Mouse (Mus musculus): ENCODE results near the gene Alg2. TPM values are rescaled to one million over a fixed set of nuclear protein-coding genes. Genes with fewer than 3 reads are reported as not detected.

The Alg2 gene
- 56.7 and 58.4 TPM in 2 replicates for polyA plus RNA-seq (2015; fragmentation: Nextera tagmentation; extraction: Ambion mirVana)

DNA sequence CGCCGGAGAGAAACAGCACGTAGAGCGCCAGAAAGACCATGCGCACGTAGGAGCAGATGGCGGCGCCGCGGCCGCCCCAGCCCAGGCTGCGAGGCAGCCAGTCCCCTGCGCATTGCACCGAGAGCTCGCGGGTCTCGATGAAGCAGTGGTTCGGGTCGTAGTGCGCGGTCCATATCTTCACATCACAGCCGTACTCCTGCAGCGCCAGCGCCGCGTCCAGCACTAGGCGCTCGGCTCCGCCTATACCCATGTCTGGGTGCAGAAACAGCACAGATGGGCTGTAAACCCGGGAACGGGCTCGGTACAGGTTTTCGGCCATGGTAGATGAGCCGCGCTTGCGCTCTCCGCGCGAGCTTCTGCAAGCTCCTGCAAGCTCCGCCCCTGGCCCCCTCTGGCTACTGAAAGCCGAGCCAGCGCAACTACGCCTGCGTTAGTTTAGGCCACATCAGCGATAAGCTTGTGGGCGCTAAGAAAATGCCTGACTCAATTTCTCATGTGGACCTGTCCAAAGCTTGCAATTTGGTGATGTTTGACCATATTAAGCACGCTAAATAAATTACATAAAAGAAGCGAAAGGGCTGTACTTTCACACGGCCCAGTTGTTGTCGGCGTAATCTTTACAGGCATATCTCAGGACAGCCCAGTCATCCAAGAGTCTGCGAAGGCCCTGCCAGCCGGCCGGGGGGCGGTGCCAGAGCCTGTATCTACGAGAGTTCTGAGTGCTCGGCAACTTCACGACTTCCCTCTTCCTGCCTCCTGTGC is at the start of gene Alg2, which contains the start of gene Sec61b:
Alg2 (minus strand) TSS at position 366 of the 762 bp plus-strand sequence.
Sec61b (plus strand) TSS at position 691 of the 762 bp plus-strand sequence.
- peak within 1 kb of the TSS; percentile 84 for H3K9ac ChIP-seq (ENCODE audit: low read length)
- peaks cover 19% of the 10 kb centered on the region for H3K4me1 ChIP-seq (ENCODE audit: control insufficient read depth, insufficient read depth, low read length)
- H3K9me3 ChIP-seq (replicated peaks; ENCODE audit: control insufficient read depth, low read length): peaks cover 9% of the 10 kb centered on the region; the same call in 1 of the 2 replicates
- under 1% methylated on average over 58 of the region's 58 CpGs for WGBS
- peak; percentile 98 for ATAC-seq (ENCODE audit: insufficient read depth, low FRiP score)
- peak within 1 kb of the TSS; percentile 85 for H3K4me2 ChIP-seq (ENCODE audit: low read depth, low read length)
- peaks cover 47% of the 10 kb centered on the region for H3K36me3 ChIP-seq (ENCODE audit: control insufficient read depth, insufficient read depth, low read length)
- no peaks in the 10 kb centered on the region for H3K27me3 ChIP-seq (ENCODE audit: control insufficient read depth, insufficient read depth, low read length)
- H3K4me3 ChIP-seq (replicated peaks; ENCODE audit: low read length): peak within 1 kb of the TSS; percentile 97
- H3K27ac ChIP-seq (ENCODE audit: low read length): peak within 1 kb of the TSS; percentile 98

GRCm38 (mm10) chr4:47521884-47522605 is 47.9 kb upstream of the Alg2 start:
- H3K4me2 ChIP-seq (ENCODE audit: low read depth, low read length): no peak overlapping the region
- 0 out of 2 replicates have a peak overlapping the region, but pooled peaks have one; percentile 14 for H3K9ac ChIP-seq (ENCODE audit: low read length)
- WGBS: 78% methylated on average over 6 of the region's 6 CpGs
- ATAC-seq (ENCODE audit: insufficient read depth, low FRiP score): no peak
- H3K36me3 ChIP-seq (ENCODE audit: control insufficient read depth, insufficient read depth, low read length): no peaks in the 10 kb centered on the region
- H3K9me3 ChIP-seq (replicated peaks; ENCODE audit: control insufficient read depth, low read length): no peaks in the 10 kb centered on the region
- H3K27me3 ChIP-seq (ENCODE audit: control insufficient read depth, insufficient read depth, low read length): no peaks in the 10 kb centered on the region
- H3K4me3 ChIP-seq (replicated peaks; ENCODE audit: low read length): no peak overlapping the region
- H3K27ac ChIP-seq (ENCODE audit: low read length): no peak overlapping the region
- H3K4me1 ChIP-seq (ENCODE audit: control insufficient read depth, insufficient read depth, low read length): no peaks in the 10 kb centered on the region

- no peak overlapping the region for H3K4me2 ChIP-seq (ENCODE audit: low read depth, low read length)
- H3K27ac ChIP-seq (ENCODE audit: low read length): no peak overlapping the region
- no peak overlapping the region for H3K9ac ChIP-seq (ENCODE audit: low read length)
- WGBS: 60% methylated on average over 4 of the region's 4 CpGs
- no peaks in the 10 kb centered on the region for H3K27me3 ChIP-seq (ENCODE audit: control insufficient read depth, insufficient read depth, low read length)
- H3K9me3 ChIP-seq (replicated peaks; ENCODE audit: control insufficient read depth, low read length): no peaks in the 10 kb centered on the region
- H3K4me3 ChIP-seq (replicated peaks; ENCODE audit: low read length): no peak overlapping the region
- no peak for ATAC-seq (ENCODE audit: insufficient read depth, low FRiP score)
- no peaks in the 10 kb centered on the region for H3K36me3 ChIP-seq (ENCODE audit: control insufficient read depth, insufficient read depth, low read length)
- no peaks in the 10 kb centered on the region for H3K4me1 ChIP-seq (ENCODE audit: control insufficient read depth, insufficient read depth, low read length)
Measured at GRCm38 (mm10) chr4:47520076-47520475, 45.9 kb upstream of the Alg2 start.

DNA sequence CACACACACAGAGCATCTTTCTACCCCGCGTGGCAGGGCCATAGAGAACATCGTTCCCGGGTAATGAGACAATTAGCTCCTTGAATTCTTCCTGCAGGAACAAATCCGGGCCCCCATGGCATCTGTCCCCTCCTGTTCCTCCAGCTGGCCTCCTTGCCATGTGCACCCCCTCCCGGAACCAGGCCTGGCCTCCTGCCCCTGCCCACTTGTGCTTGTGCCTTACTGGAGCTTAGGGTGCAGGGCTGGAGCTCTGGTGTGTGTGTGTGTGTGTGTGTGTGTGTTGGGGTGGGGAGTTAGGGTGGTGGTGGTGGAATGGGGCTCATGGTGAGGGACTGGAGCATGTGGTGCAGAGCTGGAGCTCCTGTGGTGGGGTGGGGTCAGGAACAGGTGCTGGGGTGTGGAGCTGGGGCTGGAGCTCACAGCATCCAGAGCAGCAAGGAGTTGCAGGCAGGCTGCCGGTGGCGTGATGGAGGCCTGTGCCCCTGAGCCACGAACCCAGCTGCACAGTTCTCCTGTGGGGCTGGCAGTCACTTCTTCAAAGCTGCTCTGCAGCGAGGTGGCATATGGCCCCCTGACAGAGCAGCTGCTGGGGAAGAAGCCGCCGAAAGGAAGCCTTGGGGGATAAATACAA is 44.5 kb upstream of the Alg2 start:
- no peak for ATAC-seq (ENCODE audit: insufficient read depth, low FRiP score)
- WGBS: 68% methylated on average over 12 of the region's 12 CpGs

DNA sequence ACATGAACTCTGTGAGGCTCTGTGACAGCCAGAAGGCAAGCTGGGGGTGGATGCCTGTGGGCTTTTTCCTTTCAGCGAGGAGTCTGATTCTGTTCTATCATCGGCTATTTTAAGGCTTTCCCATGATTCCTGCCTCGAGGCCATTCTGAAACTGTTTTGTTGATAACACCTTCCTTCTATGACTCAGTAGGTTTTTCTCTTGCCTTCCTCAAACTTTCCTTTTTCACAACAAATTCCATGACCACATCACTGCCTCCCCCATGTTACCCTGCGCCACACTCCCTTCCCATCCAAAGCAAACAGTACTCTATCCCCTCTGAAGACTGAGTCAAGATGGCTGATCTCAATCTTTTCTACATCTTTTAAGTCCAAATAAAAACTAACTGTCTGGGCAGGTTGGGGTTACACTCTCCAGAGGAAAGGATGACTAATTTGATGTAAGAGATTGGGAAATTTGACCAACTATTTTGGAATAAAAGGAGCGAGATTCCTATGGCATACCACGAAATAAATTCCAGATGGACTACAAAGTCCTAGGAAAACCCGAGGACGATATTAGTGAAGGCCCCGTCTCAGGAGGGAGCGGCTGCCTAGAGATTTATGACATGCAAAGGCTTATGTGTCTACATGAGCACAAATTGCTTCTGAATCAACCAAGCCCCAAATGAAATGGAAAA is 30.8 kb upstream of the Alg2 start:
- Histone ChIP-seq H3K27me3 (ENCODE audit: control insufficient read depth, insufficient read depth, low read length) (no peaks in the 10 kb centered on the region), H3K9me3 (replicated peaks; ENCODE audit: control insufficient read depth, low read length) (no peaks in the 10 kb centered on the region), H3K27ac (ENCODE audit: low read length) (no peak overlapping the region), H3K9ac (ENCODE audit: low read length) (no peak overlapping the region), H3K4me2 (ENCODE audit: low read depth, low read length) (no peak overlapping the region), H3K36me3 (ENCODE audit: control insufficient read depth, insufficient read depth, low read length) (no peaks in the 10 kb centered on the region), H3K4me1 (ENCODE audit: control insufficient read depth, insufficient read depth, low read length) (no peaks in the 10 kb centered on the region), H3K4me3 (replicated peaks; ENCODE audit: low read length) (no peak overlapping the region)
- ATAC-seq (ENCODE audit: insufficient read depth, low FRiP score): no peak
- 82% methylated on average over 10 of the region's 10 CpGs for WGBS

More for the DNA sequence above, 44.5 kb upstream of the Alg2 start:
- no peak overlapping the region for H3K4me3 ChIP-seq (replicated peaks; ENCODE audit: low read length)
- H3K9me3 ChIP-seq (replicated peaks; ENCODE audit: control insufficient read depth, low read length): no peaks in the 10 kb centered on the region
- no peak overlapping the region for H3K27ac ChIP-seq (ENCODE audit: low read length)
- no peaks in the 10 kb centered on the region for H3K36me3 ChIP-seq (ENCODE audit: control insufficient read depth, insufficient read depth, low read length)
- H3K4me2 ChIP-seq (ENCODE audit: low read depth, low read length): no peak overlapping the region
- no peaks in the 10 kb centered on the region for H3K27me3 ChIP-seq (ENCODE audit: control insufficient read depth, insufficient read depth, low read length)
- H3K4me1 ChIP-seq (ENCODE audit: control insufficient read depth, insufficient read depth, low read length): no peaks in the 10 kb centered on the region
- H3K9ac ChIP-seq (ENCODE audit: low read length): no peak overlapping the region

DNA sequence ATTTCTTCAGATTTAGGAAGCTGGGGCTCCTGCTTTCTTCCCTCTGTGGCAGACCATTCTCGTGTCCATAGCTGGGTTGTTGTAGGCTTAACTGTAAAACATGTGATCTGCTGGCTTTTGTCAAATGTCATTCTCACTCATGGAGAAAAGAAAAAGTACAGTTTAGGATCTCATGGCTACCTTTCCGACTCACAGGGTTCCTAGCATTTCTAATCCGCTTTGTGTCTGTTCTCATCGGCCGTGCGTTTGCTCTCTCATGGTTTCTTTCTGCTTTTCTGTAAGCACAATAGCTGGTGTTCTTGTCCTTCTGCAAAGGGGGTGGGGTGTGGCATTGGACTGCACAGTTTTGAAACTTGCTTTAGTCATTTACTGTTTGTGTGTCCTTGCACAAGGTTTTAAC is 28.9 kb upstream of the Alg2 start:
- Histone ChIP-seq H3K9me3 (replicated peaks; ENCODE audit: control insufficient read depth, low read length) (no peaks in the 10 kb centered on the region), H3K27me3 (ENCODE audit: control insufficient read depth, insufficient read depth, low read length) (no peaks in the 10 kb centered on the region), H3K4me3 (replicated peaks; ENCODE audit: low read length) (no peak overlapping the region), H3K27ac (ENCODE audit: low read length) (no peak overlapping the region), H3K4me1 (ENCODE audit: control insufficient read depth, insufficient read depth, low read length) (no peaks in the 10 kb centered on the region), H3K9ac (ENCODE audit: low read length) (no peak overlapping the region), H3K36me3 (ENCODE audit: control insufficient read depth, insufficient read depth, low read length) (no peaks in the 10 kb centered on the region), H3K4me2 (ENCODE audit: low read depth, low read length) (no peak overlapping the region)
- WGBS: 69% methylated on average over 6 of the region's 6 CpGs
- no peak for ATAC-seq (ENCODE audit: insufficient read depth, low FRiP score)

DNA sequence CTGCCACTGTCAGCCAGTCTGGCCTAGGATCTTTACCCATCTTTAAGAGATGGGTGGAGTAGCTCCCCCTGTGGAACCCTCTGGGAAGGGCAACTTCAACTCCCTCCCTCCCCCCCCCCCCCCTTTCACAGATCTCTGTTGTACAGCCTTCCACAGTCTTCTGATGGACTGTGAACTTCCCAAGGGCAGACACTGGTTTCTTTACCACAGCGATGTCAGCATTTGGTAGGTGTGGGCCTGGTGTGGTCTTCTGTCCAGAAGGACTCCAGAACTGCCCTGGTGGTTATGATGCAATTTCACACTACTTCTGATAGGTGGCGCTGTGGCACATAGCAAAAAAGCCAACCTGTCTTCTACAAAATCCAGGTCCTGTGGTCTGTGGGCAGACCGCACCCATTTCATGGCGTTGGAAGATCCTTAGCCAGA is 28.4 kb upstream of the Alg2 start:
- Histone ChIP-seq H3K9ac (ENCODE audit: low read length) (no peak overlapping the region), H3K9me3 (replicated peaks; ENCODE audit: control insufficient read depth, low read length) (no peaks in the 10 kb centered on the region), H3K27ac (ENCODE audit: low read length) (no peak overlapping the region), H3K27me3 (ENCODE audit: control insufficient read depth, insufficient read depth, low read length) (no peaks in the 10 kb centered on the region), H3K4me3 (replicated peaks; ENCODE audit: low read length) (no peak overlapping the region), H3K36me3 (ENCODE audit: control insufficient read depth, insufficient read depth, low read length) (no peaks in the 10 kb centered on the region), H3K4me2 (ENCODE audit: low read depth, low read length) (no peak overlapping the region), H3K4me1 (ENCODE audit: control insufficient read depth, insufficient read depth, low read length) (no peaks in the 10 kb centered on the region)
- ATAC-seq (ENCODE audit: insufficient read depth, low FRiP score): no peak
- 25% methylated on average over 4 of the region's 4 CpGs for WGBS

DNA sequence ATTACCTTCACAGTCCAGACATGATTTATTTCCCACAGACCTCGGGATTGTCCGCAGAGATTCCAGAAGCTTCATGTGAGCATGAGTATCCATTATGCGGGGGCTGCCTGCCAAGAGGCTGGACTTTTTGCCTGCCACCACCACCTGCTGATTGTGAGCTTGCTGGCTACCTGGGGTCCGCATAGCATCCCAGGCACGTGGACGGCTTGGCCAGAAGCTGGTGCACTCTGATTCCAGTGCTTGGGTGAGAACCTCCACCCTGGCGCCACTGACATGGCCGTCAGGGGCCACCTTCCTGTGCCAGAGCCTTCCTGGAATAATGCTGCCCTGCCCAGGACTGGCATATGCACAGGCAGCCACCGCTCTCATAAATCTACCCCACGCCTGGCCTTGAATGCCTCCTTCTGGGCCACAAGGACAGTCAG is 25.0 kb upstream of the Alg2 start:
- 76% methylated on average over 10 of the region's 10 CpGs for WGBS
- ATAC-seq (ENCODE audit: insufficient read depth, low FRiP score): no peak
- H3K4me3 ChIP-seq (replicated peaks; ENCODE audit: low read length): no peak overlapping the region
- H3K4me1 ChIP-seq (ENCODE audit: control insufficient read depth, insufficient read depth, low read length): no peaks in the 10 kb centered on the region
- H3K27me3 ChIP-seq (ENCODE audit: control insufficient read depth, insufficient read depth, low read length): no peaks in the 10 kb centered on the region
- H3K36me3 ChIP-seq (ENCODE audit: control insufficient read depth, insufficient read depth, low read length): no peaks in the 10 kb centered on the region
- no peak overlapping the region for H3K4me2 ChIP-seq (ENCODE audit: low read depth, low read length)
- no peaks in the 10 kb centered on the region for H3K9me3 ChIP-seq (replicated peaks; ENCODE audit: control insufficient read depth, low read length)
- H3K9ac ChIP-seq (ENCODE audit: low read length): no peak overlapping the region
- no peak overlapping the region for H3K27ac ChIP-seq (ENCODE audit: low read length)
